Mouse (Mus musculus) CH12.LX (cell line): Measurements from ENCODE around the gene Iqcm.

ENCODE experiments used
- CTCF ChIP-seq, 2 experiments: IDR thresholded peaks in 1 of 2; conservative IDR thresholded peaks in 1 of 2; 2 replicates each; pipeline ENCODE4 v1.5.1; 2011 to 2012; ENCODE audit warnings: low read depth in 2 of 2, low read length in 2 of 2, improper control_type of control experiment in 1 of 2, inconsistent platforms in 1 of 2, mild to moderate bottlenecking in 1 of 2, moderate library complexity in 1 of 2
- GABPA ChIP-seq: IDR thresholded peaks from 2 replicates; pipeline ENCODE4 v1.6.1; 2012; ENCODE audit warnings: low read depth, low read length, improper control_type of control experiment, inconsistent platforms; ENCODE audit not compliant: insufficient replicate concordance
- PAX5 ChIP-seq: IDR thresholded peaks from 2 replicates; pipeline ENCODE4 v1.6.1; 2012; ENCODE audit warnings: low read length, inconsistent platforms, mixed read lengths

DNA sequence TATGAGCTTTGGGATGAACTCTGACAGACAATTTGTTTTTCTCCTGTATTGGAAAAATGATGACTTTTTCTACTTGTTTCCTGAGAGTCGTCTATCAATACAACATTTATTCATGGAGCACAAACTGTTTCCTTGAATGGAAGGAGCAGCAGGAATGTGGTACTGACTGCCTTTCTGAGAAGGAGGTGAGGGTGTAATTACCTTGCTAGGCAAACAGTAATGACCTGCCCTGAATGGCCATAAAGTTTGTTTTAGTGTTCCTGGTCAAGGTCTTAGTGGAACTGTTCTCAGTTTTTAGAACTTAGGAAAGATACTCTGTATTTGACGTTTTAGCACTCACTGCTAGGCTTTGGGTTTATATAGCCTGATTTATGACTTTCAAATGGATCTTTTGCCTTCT is 147.8 kb downstream of the Iqcm start:
- no peak for TF ChIP-seq GABPA
- TF ChIP-seq PAX5 = no peak
- no peak for TF ChIP-seq CTCF (conservative IDR thresholded peaks at IDR 0.05 in 1 of 2, IDR thresholded peaks at IDR 0.05 in 1 of 2; ENCODE audit: low read depth in 2 of 2, low read length in 2 of 2)
